Mouse (Mus musculus): ENCODE data around the gene Gm20388. TPM values are rescaled to one million over a fixed set of nuclear protein-coding genes. Genes with fewer than 3 reads are reported as not detected.
A peak's percentile ranks its signal among the peaks of the same experiment; 100 is the strongest.

Gene Gm20388
- total and polyA plus RNA-seq, 2 experiments from 2014 or later, result 51.3 TPM; not detected in 1

DNA sequence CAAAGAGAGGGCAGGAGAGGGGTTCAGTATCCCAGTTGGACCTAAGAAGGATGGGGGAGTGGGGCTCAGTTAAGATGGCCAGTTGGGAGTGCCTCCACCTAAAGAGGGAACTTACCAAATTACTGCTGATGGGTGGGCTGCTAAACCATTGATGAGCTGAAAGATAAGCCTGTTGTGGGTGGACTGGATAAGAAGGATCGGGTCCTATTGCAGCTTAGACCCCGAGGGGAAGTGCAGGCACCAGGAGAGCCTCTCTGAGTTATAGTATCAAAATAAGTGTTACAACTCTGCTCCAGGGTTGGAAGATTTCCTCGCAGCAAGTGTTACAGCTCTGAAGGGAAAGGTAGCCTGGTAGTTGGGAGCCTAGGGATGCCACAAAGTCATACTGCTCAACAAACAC lies 2933.5 kb downstream of the Gm20388 start:
- no peaks in the 10 kb centered on the region for H3K9me3 ChIP-seq (ENCODE audit: low read length)
- 74% methylated on average over 3 of the region's 3 CpGs for WGBS
- H3K9ac ChIP-seq, result no peak overlapping the region
- H3K27ac ChIP-seq (ENCODE audit: low read depth, low read length), result no peak overlapping the region
- no peak overlapping the region for H3K4me3 ChIP-seq (ENCODE audit: low read depth, low read length)
- TF ChIP-seq CTCF (IDR thresholded peaks at IDR 0.05; ENCODE audit: low read depth), result no peak
- H3K27me3 ChIP-seq (ENCODE audit: insufficient read depth, low read length), result no peaks in the 10 kb centered on the region
- H3K4me2 ChIP-seq (ENCODE audit: low read depth), result no peak overlapping the region
- no peak for DNase-seq
- H3K4me1 ChIP-seq (ENCODE audit: insufficient read depth), result no peaks in the 10 kb centered on the region
- H3K36me3 ChIP-seq (ENCODE audit: insufficient read depth), result no peaks in the 10 kb centered on the region
- no peak for ATAC-seq

- 61% methylated on average over 4 of the region's 4 CpGs for WGBS
Measured at GRCm38 (mm10) chr8:122845662-122846061, 2935.0 kb downstream of the Gm20388 start.

GRCm38 (mm10) chr8:122847829-122848561 lies 2937.4 kb downstream of the Gm20388 start, which contains the start of gene Cdh15:
Gene Cdh15 (plus strand): TSS chr8:122847966.
- peak within 1 kb of the TSS; percentile 21; the same call in 1 of the 2 replicates for H3K4me2 ChIP-seq (ENCODE audit: low read depth)
- no peak within 1 kb of the TSS for H3K27ac ChIP-seq (ENCODE audit: low read depth, low read length)
- no peaks in the 10 kb centered on the region for H3K9me3 ChIP-seq (ENCODE audit: low read length)
- H3K4me1 ChIP-seq (ENCODE audit: insufficient read depth), result 0 out of 2 replicates have a peak, but pooled peaks cover 3% of the 10 kb centered on the region
- WGBS, result 14% methylated on average over 18 of the region's 18 CpGs
- H3K4me3 ChIP-seq (ENCODE audit: low read depth, low read length), result no peak within 1 kb of the TSS
- peak; percentile 92 for ATAC-seq
- no peak within 1 kb of the TSS for H3K9ac ChIP-seq
- DNase-seq, result peak; percentile 45
- H3K36me3 ChIP-seq (ENCODE audit: insufficient read depth), result no peaks in the 10 kb centered on the region
- TF ChIP-seq CTCF (IDR thresholded peaks at IDR 0.05; ENCODE audit: low read depth), result no peak
- no peaks in the 10 kb centered on the region for H3K27me3 ChIP-seq (ENCODE audit: insufficient read depth, low read length)

More at GRCm38 (mm10) chr8:122845662-122846061, 2935.0 kb downstream of the Gm20388 start:
- no peak overlapping the region for H3K9ac ChIP-seq
- no peaks in the 10 kb centered on the region for H3K27me3 ChIP-seq (ENCODE audit: insufficient read depth, low read length)
- no peaks in the 10 kb centered on the region for H3K4me1 ChIP-seq (ENCODE audit: insufficient read depth)
- no peak overlapping the region for H3K27ac ChIP-seq (ENCODE audit: low read depth, low read length)
- ATAC-seq, result no peak
- H3K36me3 ChIP-seq (ENCODE audit: insufficient read depth), result no peaks in the 10 kb centered on the region
- H3K4me3 ChIP-seq (ENCODE audit: low read depth, low read length), result no peak overlapping the region
- TF ChIP-seq CTCF (IDR thresholded peaks at IDR 0.05; ENCODE audit: low read depth), result no peak
- DNase-seq, result no peak
- H3K9me3 ChIP-seq (ENCODE audit: low read length), result no peaks in the 10 kb centered on the region
- no peak overlapping the region for H3K4me2 ChIP-seq (ENCODE audit: low read depth)

DNA sequence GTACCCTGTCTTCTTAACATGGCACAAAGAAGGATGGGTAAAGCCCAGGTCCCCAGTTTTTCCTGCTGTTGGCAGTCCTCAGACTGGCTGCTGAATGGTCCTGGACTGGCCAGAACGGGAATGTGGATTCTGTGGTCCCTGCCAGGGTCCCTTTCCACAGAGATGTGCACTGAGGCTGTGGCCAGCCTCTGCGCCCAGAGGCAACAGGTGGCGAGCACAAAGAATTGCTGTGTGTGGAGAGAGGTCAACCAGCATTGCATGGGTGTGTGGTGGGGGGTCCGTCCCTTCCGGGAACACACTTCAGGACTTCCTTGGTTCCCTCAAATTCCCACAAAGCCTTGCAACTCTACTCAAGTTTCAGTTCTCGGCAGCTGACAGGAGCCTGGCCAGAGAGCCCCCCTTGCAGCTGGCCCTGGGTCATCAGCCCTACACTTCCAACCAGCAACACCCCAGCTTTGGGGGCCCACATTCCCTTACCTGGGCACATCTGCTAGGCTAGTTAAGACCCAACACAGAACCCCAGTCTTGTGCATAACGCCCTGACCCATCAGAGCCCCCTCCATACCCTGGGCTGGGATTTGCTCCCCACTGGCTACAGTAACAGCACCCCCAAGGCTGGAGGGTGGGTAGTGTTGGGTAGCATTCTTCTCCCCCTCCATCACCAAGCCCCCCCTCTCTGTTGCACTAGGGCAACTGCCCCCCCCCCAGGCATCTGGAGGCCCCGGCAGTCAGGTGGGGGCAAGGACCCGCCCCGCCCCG lies 2938.7 kb downstream of the Gm20388 start:
- Histone ChIP-seq H3K4me3 (ENCODE audit: low read depth, low read length) (no peak overlapping the region), H3K9ac (no peak overlapping the region), H3K4me1 (ENCODE audit: insufficient read depth) (peaks cover 13% of the 10 kb centered on the region; the same call in 1 of the 2 replicates), H3K27me3 (ENCODE audit: insufficient read depth, low read length) (no peaks in the 10 kb centered on the region), H3K36me3 (ENCODE audit: insufficient read depth) (no peaks in the 10 kb centered on the region), H3K9me3 (ENCODE audit: low read length) (no peaks in the 10 kb centered on the region), H3K27ac (ENCODE audit: low read depth, low read length) (no peak overlapping the region), H3K4me2 (ENCODE audit: low read depth) (no peak overlapping the region)
- no peak for DNase-seq
- 70% methylated on average over 11 of the region's 11 CpGs for WGBS
- no peak for ATAC-seq
- no peak for TF ChIP-seq CTCF (IDR thresholded peaks at IDR 0.05; ENCODE audit: low read depth)

DNA sequence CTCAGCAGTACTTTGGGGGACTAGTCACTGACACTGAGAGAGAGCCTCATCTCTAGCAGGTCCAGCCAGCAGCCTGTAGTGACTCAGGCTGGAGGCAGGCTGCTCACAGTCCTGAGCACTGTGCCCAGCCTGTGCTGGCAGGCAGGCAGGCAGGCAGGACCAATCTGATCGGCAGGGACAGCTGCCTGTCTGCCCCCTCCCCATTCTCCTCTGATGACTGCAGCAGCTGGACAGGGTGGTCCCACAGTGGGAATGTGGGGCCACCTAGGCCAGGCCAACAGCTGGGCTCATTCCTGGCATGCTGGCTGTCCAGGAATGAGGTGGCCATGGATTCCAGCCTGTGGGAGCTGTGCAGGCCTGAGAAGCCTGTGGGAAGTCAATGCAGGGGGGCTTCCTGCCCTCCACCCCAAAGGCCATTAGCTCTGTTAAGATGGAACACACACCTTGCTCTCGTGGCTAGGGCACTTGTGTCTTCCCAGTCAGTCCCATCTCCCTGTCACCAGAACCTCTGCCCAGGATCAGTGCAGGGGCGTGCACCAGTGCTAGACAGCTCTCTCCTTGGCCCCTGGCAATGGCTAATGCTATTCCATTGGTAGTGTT lies 2940.1 kb downstream of the Gm20388 start:
- 71% methylated on average over 3 of the region's 3 CpGs for WGBS
- no peak for DNase-seq

GRCm38 (mm10) chr8:122851692-122852545 lies 2941.3 kb downstream of the Gm20388 start:
- H3K4me3 ChIP-seq (ENCODE audit: low read depth, low read length), result no peak overlapping the region
- no peaks in the 10 kb centered on the region for H3K9me3 ChIP-seq (ENCODE audit: low read length)
- no peak for ATAC-seq
- WGBS, result 82% methylated on average over 12 of the region's 12 CpGs
- no peak overlapping the region for H3K27ac ChIP-seq (ENCODE audit: low read depth, low read length)
- TF ChIP-seq CTCF (IDR thresholded peaks at IDR 0.05; ENCODE audit: low read depth), result no peak
- peaks cover 13% of the 10 kb centered on the region; the same call in 1 of the 2 replicates for H3K4me1 ChIP-seq (ENCODE audit: insufficient read depth)
- no peaks in the 10 kb centered on the region for H3K36me3 ChIP-seq (ENCODE audit: insufficient read depth)
- no peak for DNase-seq
- no peak overlapping the region for H3K9ac ChIP-seq
- H3K4me2 ChIP-seq (ENCODE audit: low read depth), result no peak overlapping the region
- no peaks in the 10 kb centered on the region for H3K27me3 ChIP-seq (ENCODE audit: insufficient read depth, low read length)

More for the DNA sequence above, 2940.1 kb downstream of the Gm20388 start:
- Histone ChIP-seq H3K9me3 (ENCODE audit: low read length) (no peaks in the 10 kb centered on the region), H3K4me1 (ENCODE audit: insufficient read depth) (peaks cover 13% of the 10 kb centered on the region; the same call in 1 of the 2 replicates), H3K9ac (no peak overlapping the region), H3K4me3 (ENCODE audit: low read depth, low read length) (no peak overlapping the region), H3K4me2 (ENCODE audit: low read depth) (no peak overlapping the region), H3K27ac (ENCODE audit: low read depth, low read length) (no peak overlapping the region), H3K27me3 (ENCODE audit: insufficient read depth, low read length) (no peaks in the 10 kb centered on the region), H3K36me3 (ENCODE audit: insufficient read depth) (no peaks in the 10 kb centered on the region)
- no peak for ATAC-seq
- TF ChIP-seq CTCF (IDR thresholded peaks at IDR 0.05; ENCODE audit: low read depth), result no peak

Measured in forebrain, postnatal 0 days (tissue).